Mouse (Mus musculus) hematopoietic multipotent progenitor cell, adult 10-12 weeks (in vitro differentiated cells): ENCODE data around the gene Olfr1359. TPM values are rescaled to one million over a fixed set of nuclear protein-coding genes. Genes with fewer than 3 reads are reported as not detected.

Source experiments
- polyA plus RNA-seq: library from polyadenylated mRNA; stranded (reverse); fragments of >175 nt; gene quantifications from 2 replicates; pipeline ENCODE4 v1.2.3, GENCODE M21; 2012; ENCODE audit warnings: low replicate concordance

Gene Olfr1359
- not detected in 2 replicates for polyA plus RNA-seq

DNA sequence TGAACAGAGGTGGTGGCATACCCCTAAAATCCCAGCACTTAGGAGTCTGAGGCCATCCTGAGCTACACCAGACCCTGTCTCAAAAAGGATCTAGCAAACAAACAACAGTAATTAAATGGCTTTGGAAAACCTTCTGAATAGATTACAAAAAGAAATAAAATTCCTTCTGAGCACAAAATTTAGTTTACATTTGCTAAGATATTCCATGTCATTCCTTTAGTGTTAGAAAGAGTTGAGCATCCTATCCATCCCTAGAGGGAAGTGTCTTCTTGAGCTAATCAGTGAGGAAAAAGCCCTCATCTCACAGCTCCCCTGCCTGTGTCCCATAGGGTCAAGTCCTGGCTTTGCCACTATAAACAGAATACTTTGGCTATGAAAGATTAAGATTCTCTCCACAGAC is at the start of gene Olfr1359:
Gene Olfr1359 (plus strand): TSS at position 301 of the 400 bp plus-strand sequence.

DNA sequence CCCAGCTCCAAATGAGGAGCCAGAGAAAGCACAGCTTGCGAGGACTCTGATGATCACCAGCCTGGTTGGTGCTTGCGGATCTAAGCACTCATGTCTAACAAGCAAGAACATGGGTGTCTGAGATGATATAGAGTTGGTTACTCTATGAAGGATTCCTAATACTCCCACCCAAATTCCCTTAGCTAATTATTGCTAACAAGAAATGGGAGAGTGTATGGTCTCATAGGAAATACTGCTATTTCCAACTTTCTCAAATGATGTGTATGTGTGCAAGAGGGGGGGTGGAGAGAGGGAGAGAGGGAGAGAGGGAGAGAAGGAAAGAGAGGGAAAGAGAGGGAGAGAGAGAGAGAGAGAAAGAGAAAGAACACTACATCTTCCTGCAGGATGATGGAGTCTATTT is 34.6 kb upstream of the Olfr1359 start, which contains the start of gene Olfr1361:
Gene Olfr1361 (minus strand): TSS at position 101 of the 400 bp plus-strand sequence.

DNA sequence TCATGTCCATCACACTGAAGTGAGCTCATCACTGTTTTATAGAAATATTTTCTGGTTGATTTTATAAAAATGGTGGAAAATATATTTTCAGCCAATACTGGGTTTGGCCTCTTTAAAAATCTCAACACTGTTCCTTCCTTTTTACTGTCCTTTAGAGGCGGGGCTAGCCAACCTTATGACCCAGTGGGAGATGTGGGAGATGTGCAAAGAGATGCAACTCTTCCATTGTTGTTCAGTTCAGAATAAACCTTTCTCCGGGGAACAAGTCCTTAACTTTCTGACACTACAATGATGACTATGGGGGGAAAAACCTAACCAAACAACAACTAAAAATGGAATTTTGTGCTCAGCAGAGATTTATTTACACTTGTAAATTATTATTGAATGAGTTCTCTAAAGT is 20.6 kb upstream of the Olfr1359 start, which contains the start of gene Olfr1360:
Gene Olfr1360 (minus strand): TSS at position 101 of the 400 bp plus-strand sequence.

DNA sequence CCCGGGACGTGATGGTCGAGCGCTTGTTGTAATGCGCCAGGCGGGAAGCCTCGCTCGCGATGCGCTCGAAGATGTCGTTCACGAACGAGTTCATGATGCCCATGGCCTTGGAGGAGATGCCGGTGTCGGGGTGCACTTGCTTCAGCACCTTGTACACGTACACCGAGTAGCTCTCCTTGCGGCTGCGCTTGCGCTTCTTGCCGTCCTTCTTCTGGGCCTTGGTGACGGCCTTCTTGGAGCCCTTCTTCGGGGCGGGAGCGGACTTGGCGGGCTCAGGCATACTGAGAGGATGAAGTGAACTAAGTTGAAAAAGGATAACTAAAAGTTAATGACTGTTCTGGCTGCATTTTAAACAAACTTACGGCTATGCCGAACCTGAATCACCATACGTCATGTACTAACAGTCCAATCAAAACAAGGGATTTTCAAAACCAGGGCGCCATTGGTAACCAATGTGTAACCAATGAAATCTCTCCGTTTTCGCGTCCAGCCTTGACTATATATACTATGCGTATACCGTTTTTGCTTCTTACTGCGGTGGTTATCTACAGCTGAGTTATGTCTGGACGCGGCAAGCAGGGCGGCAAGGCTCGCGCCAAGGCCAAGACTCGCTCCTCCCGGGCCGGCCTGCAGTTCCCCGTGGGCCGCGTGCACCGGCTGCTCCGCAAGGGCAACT is 18.1 kb downstream of the Olfr1359 start, which contains the start of the genes Hist1h2bl and Hist1h2ai:
Gene Hist1h2bl (minus strand): TSS at position 280 of the 676 bp plus-strand sequence.
Gene Hist1h2ai (plus strand): TSS at position 559 of the 676 bp plus-strand sequence.

DNA sequence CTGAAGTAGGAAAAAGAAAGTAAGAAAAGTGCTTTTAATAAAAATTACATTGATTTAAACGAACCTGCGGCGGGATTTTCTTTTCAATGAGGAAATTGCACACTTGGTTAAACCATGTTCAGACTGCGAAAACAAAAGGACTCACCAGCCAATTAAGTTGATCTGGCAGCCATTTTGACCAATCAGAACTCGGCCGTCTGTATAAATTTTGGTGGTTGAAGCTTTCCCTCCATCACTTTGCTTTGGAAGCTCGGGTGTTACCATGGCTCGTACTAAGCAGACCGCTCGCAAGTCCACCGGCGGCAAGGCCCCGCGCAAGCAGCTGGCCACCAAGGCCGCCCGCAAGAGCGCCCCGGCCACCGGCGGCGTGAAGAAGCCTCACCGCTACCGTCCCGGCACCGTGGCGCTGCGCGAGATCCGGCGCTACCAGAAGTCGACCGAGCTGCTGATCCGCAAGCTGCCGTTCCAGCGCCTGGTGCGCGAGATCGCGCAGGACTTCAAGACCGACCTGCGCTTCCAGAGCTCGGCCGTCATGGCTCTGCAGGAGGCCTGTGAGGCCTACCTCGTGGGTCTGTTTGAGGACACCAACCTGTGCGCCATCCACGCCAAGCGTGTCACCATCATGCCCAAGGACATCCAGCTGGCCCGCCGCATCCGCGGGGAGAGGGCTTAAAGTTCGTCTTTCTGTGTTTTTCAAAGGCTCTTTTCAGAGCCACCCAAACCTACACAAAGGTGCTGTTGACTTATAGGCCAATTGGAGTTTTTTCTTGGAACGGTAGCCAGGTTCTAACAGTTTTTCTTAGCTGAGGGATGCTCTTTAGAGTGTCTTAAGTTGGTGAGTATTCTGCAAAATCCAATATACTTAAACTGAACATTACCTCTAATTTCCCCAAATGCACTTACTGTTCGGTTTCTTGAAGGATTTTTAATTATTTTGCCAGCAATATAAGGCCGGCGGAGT is 19.8 kb downstream of the Olfr1359 start, which contains the start of gene Hist1h3h:
Gene Hist1h3h (plus strand): TSS at position 263 of the 961 bp plus-strand sequence.

DNA sequence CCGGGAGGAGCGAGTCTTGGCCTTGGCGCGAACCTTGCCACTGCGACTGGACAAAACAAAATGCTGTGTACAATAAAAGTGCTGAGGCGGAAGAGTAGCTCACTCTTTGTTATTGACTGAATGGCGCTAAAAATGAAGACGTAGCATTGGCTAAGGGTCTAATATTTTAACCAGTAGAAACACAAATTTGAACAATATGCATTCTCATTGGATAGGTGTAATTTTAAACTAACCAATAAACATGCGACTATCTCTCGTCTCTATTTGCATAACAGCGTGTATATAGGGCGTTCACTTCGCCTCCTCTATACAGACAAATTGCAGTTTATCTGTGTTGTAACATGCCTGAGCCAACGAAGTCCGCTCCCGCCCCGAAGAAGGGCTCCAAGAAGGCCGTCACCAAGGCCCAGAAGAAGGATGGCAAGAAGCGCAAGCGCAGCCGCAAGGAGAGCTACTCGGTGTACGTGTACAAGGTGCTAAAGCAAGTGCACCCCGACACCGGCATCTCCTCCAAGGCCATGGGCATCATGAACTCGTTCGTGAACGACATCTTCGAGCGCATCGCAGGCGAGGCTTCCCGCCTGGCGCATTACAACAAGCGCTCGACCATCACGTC is 24.0 kb downstream of the Olfr1359 start, which contains the start of gene Hist1h2bm:
Gene Hist1h2bm (plus strand): TSS at position 288 of the 616 bp plus-strand sequence.

DNA sequence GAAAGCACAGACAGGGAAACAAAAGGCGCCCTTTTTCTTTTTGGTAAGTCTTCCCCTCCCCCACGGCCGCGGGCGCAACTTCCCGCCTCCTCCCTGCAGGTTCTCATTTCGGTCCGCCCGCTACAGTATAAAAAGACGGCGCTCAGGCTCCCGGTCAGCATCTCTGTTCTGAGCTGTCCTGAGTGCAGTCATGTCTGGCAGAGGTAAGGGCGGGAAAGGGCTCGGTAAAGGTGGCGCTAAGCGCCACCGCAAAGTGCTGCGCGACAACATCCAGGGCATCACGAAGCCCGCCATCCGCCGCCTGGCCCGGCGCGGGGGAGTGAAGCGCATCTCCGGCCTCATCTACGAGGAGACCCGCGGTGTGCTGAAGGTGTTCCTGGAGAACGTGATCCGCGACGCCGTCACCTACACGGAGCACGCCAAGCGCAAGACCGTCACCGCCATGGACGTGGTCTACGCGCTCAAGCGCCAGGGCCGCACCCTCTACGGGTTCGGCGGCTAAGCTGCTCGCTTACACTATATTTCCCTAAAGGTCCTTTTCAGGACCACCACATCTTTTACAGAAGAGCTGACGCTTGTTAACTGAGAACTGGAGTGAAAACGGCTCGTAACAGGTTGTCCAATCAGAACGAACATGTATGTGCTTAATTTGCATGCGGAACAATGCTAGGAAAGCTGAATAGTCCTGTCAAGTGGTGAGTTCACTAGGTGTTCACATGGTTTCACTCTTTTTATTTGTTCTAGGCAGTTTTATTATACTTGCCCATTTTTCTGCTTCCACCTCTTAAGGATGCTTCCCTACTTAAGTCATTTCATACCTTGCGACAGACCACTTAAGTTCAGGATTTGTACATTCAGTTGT is 37.2 kb downstream of the Olfr1359 start, which contains the start of gene Hist1h4j:
Gene Hist1h4j (plus strand): TSS at position 159 of the 862 bp plus-strand sequence.

DNA sequence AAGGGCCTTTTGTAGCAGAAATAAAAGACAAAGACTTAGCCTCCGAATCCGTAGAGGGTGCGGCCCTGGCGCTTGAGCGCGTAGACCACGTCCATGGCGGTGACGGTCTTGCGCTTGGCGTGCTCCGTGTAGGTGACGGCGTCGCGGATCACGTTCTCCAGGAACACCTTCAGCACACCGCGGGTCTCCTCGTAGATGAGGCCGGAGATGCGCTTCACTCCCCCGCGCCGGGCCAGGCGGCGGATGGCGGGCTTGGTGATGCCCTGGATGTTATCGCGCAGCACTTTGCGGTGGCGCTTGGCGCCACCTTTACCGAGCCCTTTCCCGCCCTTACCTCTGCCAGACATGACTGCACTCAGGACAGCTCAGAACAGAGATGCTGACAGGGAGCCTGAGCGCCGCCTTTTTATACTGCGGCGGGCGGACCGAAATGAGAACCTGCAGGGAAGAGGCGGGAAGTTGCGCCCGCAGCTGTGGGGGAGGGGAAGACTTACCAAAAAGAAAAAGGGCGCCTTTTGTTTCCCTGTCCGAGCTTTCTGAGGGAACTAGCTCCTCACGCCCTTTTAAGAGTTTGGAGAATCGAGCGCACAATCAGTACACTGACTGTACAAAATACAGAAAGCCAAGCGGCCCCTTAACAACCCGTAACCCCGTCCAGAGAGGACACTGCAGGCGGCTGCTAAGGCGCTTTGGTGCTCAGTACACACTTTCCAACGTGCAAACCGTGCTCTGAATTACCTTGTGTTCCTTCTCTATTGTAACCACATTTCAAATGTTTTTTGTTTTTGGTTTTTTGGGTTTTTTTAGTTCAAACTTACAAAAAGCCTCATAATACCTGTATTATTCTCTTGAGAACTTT is 52.5 kb downstream of the Olfr1359 start, which contains the start of gene Hist1h4k:
Gene Hist1h4k (minus strand): TSS at position 347 of the 859 bp plus-strand sequence.

DNA sequence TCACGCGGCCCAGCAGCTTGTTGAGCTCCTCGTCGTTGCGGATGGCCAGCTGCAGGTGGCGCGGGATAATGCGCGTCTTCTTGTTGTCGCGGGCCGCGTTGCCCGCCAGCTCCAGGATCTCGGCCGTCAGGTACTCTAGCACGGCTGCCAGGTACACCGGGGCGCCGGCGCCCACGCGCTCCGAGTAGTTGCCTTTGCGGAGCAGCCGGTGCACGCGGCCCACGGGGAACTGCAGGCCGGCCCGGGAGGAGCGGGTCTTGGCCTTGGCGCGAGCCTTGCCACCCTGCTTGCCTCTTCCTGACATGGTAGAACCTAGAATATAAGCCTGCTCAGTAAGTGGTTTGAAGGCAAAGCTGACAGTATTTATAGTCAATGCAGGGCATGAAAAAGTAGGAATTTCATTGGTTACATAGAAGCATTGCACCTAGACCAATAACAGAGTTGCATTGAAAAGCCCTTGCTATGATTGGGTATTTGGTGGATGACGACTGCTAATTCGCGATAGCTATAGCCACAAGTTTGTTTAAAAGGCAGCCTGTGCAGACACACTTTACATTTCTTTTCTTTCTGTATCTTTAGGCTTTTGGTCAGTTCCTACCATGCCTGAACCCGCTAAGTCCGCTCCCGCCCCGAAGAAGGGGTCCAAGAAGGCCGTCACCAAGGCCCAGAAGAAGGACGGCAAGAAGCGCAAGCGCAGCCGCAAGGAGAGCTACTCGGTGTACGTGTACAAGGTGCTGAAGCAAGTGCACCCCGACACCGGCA is 55.8 kb downstream of the Olfr1359 start, which contains the start of the genes Hist1h2ak and Hist1h2bn:
Gene Hist1h2ak (minus strand): TSS at position 304 of the 762 bp plus-strand sequence.
Gene Hist1h2bn (plus strand): TSS at position 600 of the 762 bp plus-strand sequence.

Other genes with a start within 250 kb of the Olfr1359 start
- 7.6 and 8.1 TPM in 2 replicates for gene Zscan26, start 244.4 kb upstream of the Olfr1359 start, polyA plus RNA-seq
- 0.65 and 1.1 TPM in 2 replicates for gene Nkapl, start 229.6 kb upstream of the Olfr1359 start, polyA plus RNA-seq
- 0.07 TPM in 1 of 2 replicates, not detected in the other for gene Zkscan4, start 219.2 kb upstream of the Olfr1359 start, polyA plus RNA-seq
- not detected in 2 replicates for gene Gm10065, start 218.7 kb upstream of the Olfr1359 start, polyA plus RNA-seq
- gene AK157302, start 202.9 kb upstream of the Olfr1359 start, polyA plus RNA-seq: 0.21 and 0.27 TPM in 2 replicates
- 5.8 and 7.5 TPM in 2 replicates for gene Gm11273, start 196.7 kb upstream of the Olfr1359 start, polyA plus RNA-seq
- 3.4 and 5.8 TPM in 2 replicates for gene Zkscan8, start 167.0 kb upstream of the Olfr1359 start, polyA plus RNA-seq
- not detected in 2 replicates for gene Olfr1366, start 155.3 kb upstream of the Olfr1359 start, polyA plus RNA-seq
- gene Olfr1535, start 138.2 kb upstream of the Olfr1359 start, polyA plus RNA-seq: not detected in 2 replicates
- not detected in 2 replicates for gene Olfr1364, start 116.4 kb upstream of the Olfr1359 start, polyA plus RNA-seq
- gene Olfr1362, start 84.1 kb upstream of the Olfr1359 start, polyA plus RNA-seq: not detected in 2 replicates
- gene Olfr11, start 55.6 kb upstream of the Olfr1359 start, polyA plus RNA-seq: not detected in 2 replicates
- not detected in 2 replicates for gene Olfr1361, start 34.7 kb upstream of the Olfr1359 start, polyA plus RNA-seq
- not detected in 2 replicates for gene Olfr1360, start 20.7 kb upstream of the Olfr1359 start, polyA plus RNA-seq
- gene Hist1h2bl, start 18.0 kb downstream of the Olfr1359 start, polyA plus RNA-seq: 2.0 TPM in 1 of 2 replicates, not detected in the other
- 11.2 and 13.3 TPM in 2 replicates for gene Hist1h2ai, start 18.3 kb downstream of the Olfr1359 start, polyA plus RNA-seq
- gene Hist1h3h, start 19.5 kb downstream of the Olfr1359 start, polyA plus RNA-seq: 20.5 and 29.9 TPM in 2 replicates
- gene Hist1h2bm, start 23.9 kb downstream of the Olfr1359 start, polyA plus RNA-seq: 0.85 and 0.91 TPM in 2 replicates
- 0.72 and 1.6 TPM in 2 replicates for gene Hist1h4j, start 37.0 kb downstream of the Olfr1359 start, polyA plus RNA-seq
- gene Hist1h4k, start 52.4 kb downstream of the Olfr1359 start, polyA plus RNA-seq: 10.5 and 30.0 TPM in 2 replicates
- gene Hist1h2ak, start 55.7 kb downstream of the Olfr1359 start, polyA plus RNA-seq: 17.5 and 23.9 TPM in 2 replicates
- 0.92 TPM in 1 of 2 replicates, not detected in the other for gene Hist1h2bn, start 56.0 kb downstream of the Olfr1359 start, polyA plus RNA-seq
- gene Hist1h1b, start 82.5 kb downstream of the Olfr1359 start, polyA plus RNA-seq: 4.1 TPM in 1 of 2 replicates, not detected in the other
- gene Hist1h3i, start 85.3 kb downstream of the Olfr1359 start, polyA plus RNA-seq: 6.5 and 18.1 TPM in 2 replicates
- 15.3 and 16.1 TPM in 2 replicates for gene Hist1h2an, start 89.1 kb downstream of the Olfr1359 start, polyA plus RNA-seq
- gene Hist1h2bp, start 89.3 kb downstream of the Olfr1359 start, polyA plus RNA-seq: 0.47 and 2.4 TPM in 2 replicates
- gene Hist1h2bq, start 112.1 kb downstream of the Olfr1359 start, polyA plus RNA-seq: 5.8 and 8.5 TPM in 2 replicates
- gene Hist1h2ao, start 112.4 kb downstream of the Olfr1359 start, polyA plus RNA-seq: 1,820 and 2,295 TPM in 2 replicates
- 19.5 and 44.0 TPM in 2 replicates for gene Hist1h4m, start 113.6 kb downstream of the Olfr1359 start, polyA plus RNA-seq
- gene Hist1h4n, start 134.1 kb downstream of the Olfr1359 start, polyA plus RNA-seq: 19.6 and 28.2 TPM in 2 replicates
- gene Hist1h2ap, start 135.4 kb downstream of the Olfr1359 start, polyA plus RNA-seq: 1,183 and 6,694 TPM in 2 replicates
- 5.3 and 9.4 TPM in 2 replicates for gene Hist1h2br, start 135.6 kb downstream of the Olfr1359 start, polyA plus RNA-seq
- 0.08 and 0.25 TPM in 2 replicates for gene Zfp184, start 247.0 kb downstream of the Olfr1359 start, polyA plus RNA-seq